8 mouse cellular contexts compared by ENCODE assay signal in the genomic region with DNA sequence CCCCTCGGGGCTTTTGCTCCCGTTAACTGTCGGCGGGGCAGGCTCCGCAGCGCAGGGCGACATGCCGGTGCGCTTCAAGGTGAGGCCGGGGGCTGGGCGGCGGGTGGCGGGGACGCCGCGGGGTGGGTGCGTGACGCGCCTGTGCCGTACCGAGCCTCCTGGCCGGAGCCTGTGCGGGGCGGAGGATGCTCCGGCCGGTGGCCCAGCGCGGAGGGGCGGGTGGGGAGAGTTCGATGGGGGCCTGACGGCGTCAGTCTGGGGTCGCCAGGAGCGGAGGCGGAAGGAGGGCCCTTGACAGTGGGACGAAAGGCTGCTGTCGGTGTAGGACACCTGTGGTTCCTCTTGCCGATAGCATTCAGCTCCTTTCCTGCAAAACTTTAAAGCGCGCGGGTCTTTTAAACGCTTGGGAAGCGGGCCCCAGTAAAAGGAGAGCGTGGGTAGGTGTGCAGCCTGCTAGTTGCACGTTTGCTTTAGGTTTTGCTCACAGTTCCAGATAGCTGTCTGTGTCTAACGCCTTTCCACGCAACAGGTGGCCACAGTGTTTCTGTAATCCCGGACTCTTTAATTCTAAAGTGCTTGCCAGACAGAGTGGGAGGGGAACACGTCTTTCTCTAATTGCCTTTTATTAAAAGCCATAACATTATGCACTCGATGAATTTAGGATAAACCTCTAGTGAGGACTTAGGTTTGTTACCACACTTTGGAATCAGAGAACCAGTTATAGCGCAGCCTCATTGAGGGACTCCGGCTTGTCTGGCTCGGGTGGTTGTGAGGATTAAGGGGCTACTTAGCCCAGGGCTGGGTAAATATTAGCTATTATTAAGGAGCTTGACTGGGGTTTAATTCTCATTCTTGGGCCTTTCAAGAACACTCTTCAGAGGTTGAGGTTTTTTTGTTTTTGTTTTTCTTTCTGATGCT. TPM values are rescaled to one million over a fixed set of nuclear protein-coding genes. Genes with fewer than 3 reads are reported as not detected.
DNase-seq lines count a peak whose midpoint lies in the region; ATAC-seq and TF ChIP-seq lines count a peak whose summit lies in the region.

No protein-coding gene starts in this region.

- no peaks in the 10 kb centered on the region for H3K27me3 ChIP-seq in kidney, embryonic 15.5 days
- no peaks in the 10 kb centered on the region for H3K27me3 ChIP-seq in heart, postnatal 0 days (ENCODE audit: control insufficient read depth, insufficient read depth, low read length)
- H3K27me3 ChIP-seq in liver, embryonic 11.5 days (replicated peaks; ENCODE audit: control insufficient read depth, insufficient read depth, low read length) = no peaks in the 10 kb centered on the region

- peak overlapping the region; percentile 68 for H3K9ac ChIP-seq in kidney, embryonic 15.5 days
- H3K9ac ChIP-seq in heart, postnatal 0 days (replicated peaks; ENCODE audit: low read depth, low read length) = peak overlapping the region; percentile 63
- H3K9ac ChIP-seq in liver, embryonic 11.5 days (ENCODE audit: low read depth, low read length) = peak overlapping the region; percentile 75

- no peak for DNase-seq in kidney, adult 9 months
- peak; percentile 69 for DNase-seq in brain, adult 2 months (ENCODE audit: low read depth, low spot score)
- DNase-seq in heart, postnatal 0 days (ENCODE audit: low spot score) = no peak
- no peak for DNase-seq in liver, embryonic 11.5 days (ENCODE audit: low spot score)
- peak; percentile 63 to 70 for DNase-seq in right cerebral cortex, postnatal 10 days (ENCODE audit: low spot score in 2 of 2)
- DNase-seq in thymus, postnatal 25 days = no peak
- DNase-seq in thymus, postnatal 10 days (ENCODE audit: low spot score in 2 of 2) = no peak

- no peak; the same call in 1 of the 2 replicates for ATAC-seq in kidney, embryonic 15.5 days (replicated peaks; ENCODE audit: low FRiP score)
- ATAC-seq in heart, postnatal 0 days (ENCODE audit: insufficient read depth, low read depth) = peak; percentile 45
- ATAC-seq in liver, embryonic 11.5 days (replicated peaks; ENCODE audit: low FRiP score) = no peak

- peak overlapping the region; percentile 84 for H3K4me2 ChIP-seq in kidney, embryonic 15.5 days
- H3K4me2 ChIP-seq in heart, postnatal 0 days (ENCODE audit: low read depth, low read length) = peak overlapping the region; percentile 92
- H3K4me2 ChIP-seq in liver, embryonic 11.5 days = peak overlapping the region; percentile 85

- peaks cover 10% of the 10 kb centered on the region for H3K4me1 ChIP-seq in kidney, embryonic 15.5 days
- peaks cover 8% of the 10 kb centered on the region for H3K4me1 ChIP-seq in heart, postnatal 0 days (ENCODE audit: control insufficient read depth, insufficient read depth)
- H3K4me1 ChIP-seq in liver, embryonic 11.5 days (replicated peaks; ENCODE audit: control insufficient read depth, insufficient read depth, low read length) = peaks cover 3% of the 10 kb centered on the region

- no peak for TF ChIP-seq EP300 in heart, postnatal 0 days (IDR thresholded peaks at IDR 0.05; ENCODE audit: low read depth)

- WGBS in kidney, embryonic 15.5 days = 4% methylated on average over 53 of the region's 53 CpGs
- WGBS in heart, postnatal 0 days = 4% methylated on average over 51 of the region's 53 CpGs
- 4% methylated on average over 53 of the region's 53 CpGs for WGBS in liver, embryonic 11.5 days

- H3K9me3 ChIP-seq in kidney, embryonic 15.5 days (replicated peaks) = no peaks in the 10 kb centered on the region
- no peaks in the 10 kb centered on the region for H3K9me3 ChIP-seq in heart, postnatal 0 days (replicated peaks; ENCODE audit: control insufficient read depth, low read length)
- no peaks in the 10 kb centered on the region for H3K9me3 ChIP-seq in liver, embryonic 11.5 days (ENCODE audit: control insufficient read depth, low read length)

- no peak for TF ChIP-seq CTCF in heart, postnatal 0 days (IDR thresholded peaks at IDR 0.05; ENCODE audit: low read depth)

- H3K36me3 ChIP-seq in kidney, embryonic 15.5 days = peaks cover 9% of the 10 kb centered on the region
- peaks cover 5% of the 10 kb centered on the region; the same call in 1 of the 2 replicates for H3K36me3 ChIP-seq in heart, postnatal 0 days (replicated peaks; ENCODE audit: control insufficient read depth, insufficient read depth, low read length)
- H3K36me3 ChIP-seq in liver, embryonic 11.5 days (ENCODE audit: control insufficient read depth, insufficient read depth, low read length) = no peaks in the 10 kb centered on the region; the same call in 1 of the 2 replicates

- H3K4me3 ChIP-seq in kidney, embryonic 15.5 days (replicated peaks) = peak overlapping the region; percentile 86
- peak overlapping the region; percentile 94 for H3K4me3 ChIP-seq in heart, postnatal 0 days (ENCODE audit: low read depth, low read length)
- H3K4me3 ChIP-seq in liver, embryonic 11.5 days (ENCODE audit: low read depth, low read length) = peak overlapping the region; percentile 90

- H3K27ac ChIP-seq in kidney, embryonic 15.5 days = no peak overlapping the region
- H3K27ac ChIP-seq in heart, postnatal 0 days (ENCODE audit: low read depth) = no peak overlapping the region
- H3K27ac ChIP-seq in liver, embryonic 11.5 days (ENCODE audit: low read depth, low read length) = no peak overlapping the region

RNA-seq across cellular contexts. Expression of gene Mdm1, which starts 0.5 kb away (rescaled TPM):
- 29.3 and 29.8 TPM in 2 replicates for polyA plus RNA-seq in kidney, embryonic 15.5 days (2015; fragmentation: Nextera tagmentation; extraction: Ambion mirVana)
- total RNA-seq in heart, postnatal 0 days (2014; rRNA removed; ENCODE audit: low replicate concordance) = 8.0 and 9.8 TPM in 2 replicates
- polyA plus RNA-seq in heart, postnatal 0 days (2015; fragmentation: Nextera tagmentation; extraction: Ambion mirVana) = 8.9 TPM in 2 replicates
- 26.3 and 33.4 TPM in 2 replicates for polyA plus RNA-seq in liver, embryonic 11.5 days (2014; fragmentation: Nextera tagmentation; extraction: Ambion mirVana)

Comparison
In these comparisons a context has a peak if more than half of its experiments do, and no peak if none do; other contexts are left out.
1. DNase-seq: peak in brain, adult 2 months (single experiment) and right cerebral cortex, postnatal 10 days (2 of 2); none in kidney, adult 9 months (single experiment), heart, postnatal 0 days (single experiment), liver, embryonic 11.5 days (single experiment), thymus, postnatal 25 days (single experiment) and thymus, postnatal 10 days (0 of 2).
2. Peak in every context shown above with its lines, with median percentiles within 50 percentile points of each other: H3K4me2 ChIP-seq, H3K4me3 ChIP-seq and H3K9ac ChIP-seq.